Mouse (Mus musculus): Measurements from ENCODE around the gene Nenf.
A peak's percentile ranks its signal among the peaks of the same experiment; 100 is the strongest.

Gene Nenf

GRCm38 (mm10) chr1:191323381-191323780 is 5.4 kb upstream of the Nenf start:
- no peak for DNase-seq (ENCODE audit: inconsistent age in 2 of 2, low spot score in 1 of 2)

DNA sequence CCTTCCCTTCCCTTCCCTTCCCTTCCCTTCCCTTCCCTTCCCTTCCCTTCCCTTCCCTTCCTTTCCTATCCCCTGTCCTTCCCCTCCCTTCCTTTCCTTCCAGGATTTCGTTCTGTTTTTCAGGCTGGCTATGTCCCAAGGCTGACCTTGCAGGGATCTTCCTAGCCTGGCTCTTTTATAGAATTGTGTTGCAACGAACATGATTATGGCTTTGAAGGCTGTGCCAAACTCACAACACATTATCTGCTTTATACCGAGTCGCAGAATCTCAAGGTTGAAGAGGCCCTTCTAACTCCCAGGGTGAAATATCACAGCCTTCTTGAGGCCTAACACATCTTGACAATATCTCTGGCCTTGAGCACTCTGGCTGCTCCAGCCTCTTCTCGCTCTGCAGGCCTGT is 692 bp upstream of the Nenf start:
- DNase-seq (ENCODE audit: inconsistent age in 2 of 2, low spot score in 1 of 2) = peak; percentile 80 to 92

- peak in 1 of 2 experiments; percentile 41 for DNase-seq (ENCODE audit: inconsistent age in 2 of 2, low spot score in 1 of 2)
These were observed 1.2 kb downstream of the Nenf start for GRCm38 (mm10) chr1:191316818-191317217.

GRCm38 (mm10) chr1:191313926-191314325 is 4.1 kb downstream of the Nenf start:
- peak in 1 of 2 experiments; percentile 28 for DNase-seq (ENCODE audit: inconsistent age in 2 of 2, low spot score in 1 of 2)

- DNase-seq (ENCODE audit: inconsistent age in 2 of 2, low spot score in 1 of 2) = no peak
These were observed 4.8 kb downstream of the Nenf start for GRCm38 (mm10) chr1:191313158-191313557.

DNA sequence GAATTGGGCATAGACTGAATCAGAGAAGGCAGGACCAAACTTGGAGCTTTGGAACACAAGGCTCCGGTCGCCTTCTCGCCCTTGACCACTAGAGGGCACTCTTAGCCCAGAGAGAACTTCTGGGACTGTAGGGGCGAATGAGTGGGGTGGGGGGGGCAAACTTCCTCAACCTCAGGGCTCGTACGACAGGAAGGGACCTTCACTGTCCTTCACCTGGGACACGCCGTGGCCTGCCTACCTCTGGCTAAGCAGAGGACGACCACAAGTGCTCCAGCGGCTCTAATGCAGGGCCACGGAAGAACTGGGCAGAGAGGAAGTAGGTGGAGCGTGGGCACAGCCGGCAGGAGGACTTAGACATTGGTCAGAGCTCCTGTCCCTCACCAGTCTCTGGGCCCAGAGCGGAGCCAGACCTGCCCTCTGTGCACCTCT is 5.5 kb downstream of the Nenf start:
- peak; percentile 89 to 97 for DNase-seq (ENCODE audit: inconsistent age in 2 of 2, low spot score in 1 of 2)

GRCm38 (mm10) chr1:191311296-191311898 is 6.6 kb downstream of the Nenf start:
- DNase-seq (ENCODE audit: inconsistent age in 2 of 2, low spot score in 1 of 2) = no peak

DNA sequence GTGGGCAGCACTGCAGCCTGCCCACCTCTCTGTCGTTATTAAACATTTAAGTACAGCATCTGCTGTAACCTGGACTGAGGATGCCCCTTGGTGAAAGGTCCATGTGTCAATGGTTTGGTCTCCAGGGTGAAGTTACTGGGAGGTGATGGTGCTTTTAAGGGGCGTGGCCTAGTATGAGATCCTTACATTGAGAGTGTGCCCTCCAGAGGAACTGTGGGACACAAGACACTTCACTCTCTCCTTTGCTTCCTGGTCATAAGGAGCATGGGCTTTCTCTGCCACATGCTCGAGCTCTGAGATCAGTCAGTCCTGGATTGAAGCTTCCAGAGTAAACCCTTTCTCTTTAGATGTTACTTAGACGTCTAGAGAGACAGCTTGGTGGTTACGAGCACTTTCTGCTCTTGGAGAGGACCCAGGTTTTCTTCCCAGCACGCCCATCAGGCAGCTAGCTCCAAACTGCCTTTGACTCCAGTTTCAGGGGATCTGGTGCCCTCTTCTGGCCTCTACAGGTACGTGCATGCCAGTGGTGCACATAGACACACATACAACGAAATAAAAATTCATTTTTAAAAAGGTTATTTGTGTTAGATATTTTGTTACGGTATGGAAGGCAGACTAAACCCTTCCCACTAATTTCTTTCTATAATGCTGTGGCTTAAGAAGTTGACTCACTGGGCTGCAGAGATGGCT is 10.1 kb downstream of the Nenf start:
- DNase-seq (ENCODE audit: inconsistent age in 2 of 2, low spot score in 1 of 2) = peak in 1 of 2 experiments; percentile 37

DNA sequence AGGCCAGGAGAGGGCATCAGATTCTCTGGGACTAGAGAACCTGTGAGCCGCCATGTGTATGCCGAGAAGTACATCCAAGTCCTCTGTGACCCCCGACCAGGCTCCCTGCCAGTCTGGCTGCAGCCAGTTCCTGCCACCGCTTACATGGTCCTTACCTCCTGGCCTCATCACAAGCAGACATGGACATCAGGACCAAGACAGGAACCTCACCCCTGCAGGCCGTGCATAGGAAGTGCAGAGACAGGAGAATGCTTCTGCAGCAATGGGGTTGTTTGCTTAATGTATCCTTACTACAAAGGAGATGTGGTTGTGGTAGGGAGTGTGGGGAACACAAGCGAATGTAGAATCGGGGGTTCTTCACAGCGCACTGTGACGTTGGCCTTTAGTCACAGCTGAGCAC is 11.7 kb downstream of the Nenf start:
- DNase-seq (ENCODE audit: inconsistent age in 2 of 2, low spot score in 1 of 2) = no peak

DNA sequence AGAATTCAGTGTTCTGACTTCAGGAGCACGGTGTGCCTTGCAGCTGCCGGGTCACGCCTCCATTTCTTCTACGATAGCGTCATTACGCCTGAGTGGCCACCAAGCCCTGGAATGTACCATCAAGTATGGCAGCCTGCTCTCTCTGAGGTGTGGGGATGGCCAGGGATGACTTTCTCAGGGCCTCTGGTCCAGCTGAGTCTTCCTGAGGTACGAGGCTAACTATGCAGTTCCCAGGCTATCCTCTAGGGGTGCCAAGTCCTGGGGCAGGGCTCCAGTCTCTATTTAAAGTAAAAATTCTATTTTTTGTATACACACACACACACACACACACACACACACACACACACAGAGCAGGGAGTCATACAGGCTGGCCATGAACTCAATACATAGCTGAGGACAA is 12.4 kb downstream of the Nenf start:
- peak in 1 of 2 experiments; percentile 37 for DNase-seq (ENCODE audit: inconsistent age in 2 of 2, low spot score in 1 of 2)

GRCm38 (mm10) chr1:191304216-191304615 is 13.8 kb downstream of the Nenf start:
- no peak for DNase-seq (ENCODE audit: inconsistent age in 2 of 2, low spot score in 1 of 2)

DNA sequence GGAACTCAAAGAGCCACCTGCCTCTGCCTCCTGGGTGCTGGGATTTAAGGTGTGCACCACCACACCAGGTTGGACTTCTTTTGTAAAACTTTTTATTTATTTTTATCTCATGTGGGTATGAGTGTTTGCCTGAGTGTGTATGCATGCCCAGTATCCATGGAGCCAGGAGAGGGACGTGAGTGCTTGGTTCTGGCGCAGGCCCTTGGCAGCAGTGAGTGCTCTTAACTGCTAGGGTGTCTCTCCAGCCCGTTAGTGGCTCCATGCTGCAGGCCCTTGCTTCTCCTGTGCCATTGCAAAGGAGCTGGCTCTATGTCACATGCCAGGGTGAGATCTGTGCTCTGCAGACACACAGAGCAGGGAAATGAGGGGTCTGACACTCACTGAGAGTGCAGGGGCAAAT is 14.3 kb downstream of the Nenf start:
- no peak for DNase-seq (ENCODE audit: inconsistent age in 2 of 2, low spot score in 1 of 2)

DNA sequence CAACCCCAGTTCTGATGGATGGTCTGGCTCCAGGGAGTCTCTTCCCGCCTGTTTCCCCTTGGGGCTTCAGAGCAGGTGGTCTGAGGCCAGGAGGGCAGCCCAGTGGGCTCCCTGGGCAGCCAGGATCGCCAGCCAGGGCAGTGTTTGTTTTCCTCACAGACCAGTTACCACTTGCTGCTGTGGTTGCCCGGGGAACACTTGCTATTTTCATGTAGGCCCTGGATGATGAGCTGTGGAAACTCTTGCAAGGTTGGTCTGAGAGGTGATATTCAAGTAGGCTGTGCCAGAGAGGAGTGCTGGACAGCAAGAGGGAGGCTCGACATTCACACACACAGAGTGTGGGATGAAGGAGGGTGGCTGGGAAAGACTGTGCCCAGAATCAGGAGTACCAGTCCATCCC is 16.1 kb downstream of the Nenf start:
- DNase-seq (ENCODE audit: inconsistent age in 2 of 2, low spot score in 1 of 2) = no peak

- DNase-seq (ENCODE audit: inconsistent age in 2 of 2, low spot score in 1 of 2) = peak; percentile 59 to 85
These were observed 18.6 kb downstream of the Nenf start for GRCm38 (mm10) chr1:191299215-191299942.

GRCm38 (mm10) chr1:191298304-191298703 is 19.7 kb downstream of the Nenf start:
- DNase-seq (ENCODE audit: inconsistent age in 2 of 2, low spot score in 1 of 2) = no peak

DNA sequence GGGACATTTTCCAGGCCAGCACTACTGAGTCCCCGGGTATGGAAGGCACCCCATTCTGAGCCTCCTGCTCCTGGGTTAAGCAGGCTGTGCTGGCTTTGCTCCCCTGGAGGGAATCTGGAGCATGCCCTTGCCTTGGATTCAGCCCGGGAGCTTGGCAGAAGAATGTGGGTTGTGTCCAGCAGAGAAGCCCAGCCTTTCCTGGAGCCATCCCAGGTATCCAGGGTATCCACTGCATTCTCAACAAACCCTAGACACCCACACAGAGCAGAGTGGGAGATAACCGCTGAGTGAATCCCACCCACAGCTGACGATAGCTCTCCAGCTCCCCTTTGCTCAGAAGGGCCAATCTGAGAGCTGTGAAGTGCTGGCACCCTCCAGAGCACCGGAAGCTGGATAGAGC is 21.5 kb downstream of the Nenf start:
- DNase-seq (ENCODE audit: inconsistent age in 2 of 2, low spot score in 1 of 2) = peak; percentile 53 to 81

DNA sequence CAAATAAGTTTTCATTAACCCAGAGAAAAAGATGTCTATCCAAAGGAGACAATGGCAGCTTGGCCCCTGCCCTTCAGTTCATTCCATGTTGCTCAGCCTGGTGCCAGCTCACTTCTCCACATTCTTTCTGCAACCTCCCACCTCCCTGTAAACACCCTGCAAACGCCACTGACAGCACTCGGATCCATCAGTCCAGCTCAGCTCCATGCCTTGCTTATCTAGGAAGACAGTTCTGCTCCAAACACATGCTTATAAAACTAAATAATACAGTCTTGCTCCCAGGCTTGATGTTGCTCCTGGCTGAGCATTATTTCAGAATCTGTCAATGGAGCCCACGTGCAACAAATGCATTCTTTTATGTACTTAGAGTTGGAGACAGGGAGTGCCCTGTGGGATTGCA is 22.2 kb downstream of the Nenf start:
- DNase-seq (ENCODE audit: inconsistent age in 2 of 2, low spot score in 1 of 2) = no peak

GRCm38 (mm10) chr1:191293996-191294795 is 23.8 kb downstream of the Nenf start:
- no peak for DNase-seq (ENCODE audit: inconsistent age in 2 of 2, low spot score in 1 of 2)

DNA sequence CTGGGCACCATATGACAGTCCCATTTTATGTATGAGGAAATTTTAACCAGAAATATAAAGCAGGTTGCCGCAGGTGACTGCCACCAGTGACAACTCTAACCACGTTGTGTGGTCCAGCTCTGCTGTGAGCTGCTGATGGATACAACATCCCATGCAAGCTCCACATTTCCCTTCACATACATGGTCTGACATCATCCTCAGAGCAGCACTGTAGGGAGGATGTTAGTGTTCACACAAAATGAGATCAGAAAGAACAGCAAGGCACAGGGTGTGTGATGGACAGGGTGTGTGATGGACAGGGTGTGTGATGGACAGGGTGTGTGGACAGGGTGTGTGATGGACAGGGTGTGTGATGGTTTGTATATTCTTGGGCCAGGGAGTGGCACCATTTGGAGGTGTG is 24.9 kb downstream of the Nenf start:
- DNase-seq (ENCODE audit: inconsistent age in 2 of 2, low spot score in 1 of 2) = no peak

GRCm38 (mm10) chr1:191292348-191292747 is 25.6 kb downstream of the Nenf start:
- DNase-seq (ENCODE audit: inconsistent age in 2 of 2, low spot score in 1 of 2) = peak; percentile 93 to 96

- DNase-seq (ENCODE audit: inconsistent age in 2 of 2, low spot score in 1 of 2) = peak; percentile 60 to 87
These were observed 29.2 kb downstream of the Nenf start for GRCm38 (mm10) chr1:191288762-191289161.
